Mouse (Mus musculus): ENCODE results near the gene Stard10.
A peak's percentile ranks its signal among the peaks of the same experiment; 100 is the strongest.

Gene Stard10

DNA sequence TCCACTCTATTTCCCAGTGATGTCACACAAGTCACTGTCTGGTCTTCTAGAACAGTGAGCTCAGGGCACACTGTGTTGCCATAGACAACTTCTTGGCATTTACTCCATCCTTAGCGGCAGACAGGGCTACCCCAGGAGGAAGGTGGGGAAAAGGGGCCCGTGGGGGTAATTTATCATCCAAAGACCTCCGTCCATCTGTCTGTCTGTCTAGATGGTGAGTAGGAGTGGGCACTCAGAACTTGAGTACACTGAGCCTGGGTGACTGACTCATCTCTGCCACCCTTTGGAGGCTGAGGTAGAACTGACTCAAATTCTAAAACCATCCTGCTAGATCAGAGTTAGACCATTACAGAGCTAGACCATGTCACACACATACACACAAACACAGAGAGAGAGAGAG, at the start of gene Stard10:
Gene Stard10 (plus strand): TSS at position 73 of the 400 bp plus-strand sequence.
- DNase-seq, result no peak

DNA sequence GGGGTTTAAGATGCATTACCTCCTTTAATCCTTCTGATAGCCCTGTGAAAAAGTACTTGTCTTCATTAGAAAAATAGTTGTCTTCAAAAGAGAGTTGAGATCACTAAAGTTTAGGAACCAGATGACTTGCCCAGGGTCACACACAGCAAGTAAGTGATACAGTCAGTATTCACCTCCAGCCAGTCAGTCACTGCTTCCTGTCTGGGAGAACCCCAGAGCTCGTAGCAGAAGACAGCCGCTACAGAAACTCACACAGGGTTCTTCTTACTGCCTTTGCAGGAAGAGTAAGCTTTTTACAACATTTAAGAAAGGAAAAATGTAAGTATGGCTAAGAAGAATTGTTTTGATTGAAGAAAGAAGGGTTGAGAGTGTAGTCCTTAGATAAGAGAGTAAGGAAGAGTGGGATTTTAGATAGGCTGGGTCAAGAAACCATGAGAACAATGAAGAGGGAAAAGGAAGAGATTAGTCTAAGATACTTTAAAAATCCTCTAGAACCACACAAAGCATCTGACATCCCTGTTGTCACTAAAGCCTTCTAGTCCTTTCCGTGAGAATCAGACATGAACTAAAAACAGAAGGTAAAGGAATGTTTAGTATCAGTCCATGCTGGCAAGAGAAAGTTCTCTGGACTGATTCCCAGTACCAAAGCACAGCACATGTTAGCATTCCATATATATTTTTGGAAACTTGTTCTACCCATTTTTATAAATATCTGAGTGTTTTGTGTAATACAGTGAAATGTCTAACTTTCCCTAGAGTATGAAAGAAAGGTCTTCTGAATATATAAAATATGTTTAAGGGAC, 49.2 kb upstream of the Stard10 start:
- DNase-seq, result no peak

DNA sequence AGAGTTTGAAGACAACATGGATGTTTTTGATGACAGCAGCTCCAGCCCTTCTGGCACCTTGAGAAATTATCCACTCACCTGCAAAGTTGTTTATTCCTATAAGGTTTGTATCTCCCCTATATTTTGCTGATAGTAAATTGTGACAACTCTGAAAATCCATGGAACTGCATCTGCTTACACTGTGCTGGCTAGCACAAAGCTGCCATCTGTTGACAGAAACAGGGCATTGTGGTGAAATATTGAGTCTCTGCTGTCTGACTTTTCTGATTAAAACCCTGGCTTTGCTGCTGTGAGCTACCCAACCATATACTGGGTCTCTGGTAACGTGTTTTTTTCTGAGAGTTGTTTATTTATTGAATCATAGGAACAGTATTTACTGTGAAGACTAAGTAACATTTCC, 45.3 kb upstream of the Stard10 start:
- DNase-seq, result no peak

DNA sequence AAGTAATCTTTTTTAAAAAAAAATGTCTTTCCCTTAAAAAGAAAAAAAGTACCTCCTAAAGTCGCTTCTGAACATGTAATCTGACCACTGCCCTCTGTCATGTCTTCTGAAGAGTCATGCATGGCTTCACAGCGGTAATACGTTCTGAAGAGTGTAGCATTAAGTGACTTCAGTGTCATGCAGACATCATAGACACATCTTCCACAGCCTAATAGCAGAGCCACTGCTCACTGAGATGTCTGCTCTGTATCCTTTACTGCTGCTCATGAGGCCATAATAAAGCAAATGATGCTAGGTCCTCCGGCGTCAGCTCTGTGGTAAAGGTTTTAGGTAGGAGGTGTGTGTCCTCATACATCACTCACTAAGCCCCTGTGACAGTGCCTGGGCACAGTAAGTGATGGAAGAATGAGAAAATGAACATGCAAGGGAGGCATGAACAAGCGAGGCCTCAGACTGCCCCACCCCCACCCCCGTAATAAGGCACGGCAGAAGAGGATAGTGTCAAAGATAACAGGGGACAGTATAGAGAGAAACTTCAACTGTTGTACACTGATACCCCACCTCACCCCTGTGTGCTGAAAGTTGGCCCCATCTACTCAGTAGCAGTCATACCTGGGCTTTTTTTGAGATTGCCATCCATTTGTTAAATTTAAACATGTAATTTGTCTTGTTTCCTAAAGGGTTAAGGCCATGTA, 44.3 kb upstream of the Stard10 start:
- DNase-seq, result no peak

DNA sequence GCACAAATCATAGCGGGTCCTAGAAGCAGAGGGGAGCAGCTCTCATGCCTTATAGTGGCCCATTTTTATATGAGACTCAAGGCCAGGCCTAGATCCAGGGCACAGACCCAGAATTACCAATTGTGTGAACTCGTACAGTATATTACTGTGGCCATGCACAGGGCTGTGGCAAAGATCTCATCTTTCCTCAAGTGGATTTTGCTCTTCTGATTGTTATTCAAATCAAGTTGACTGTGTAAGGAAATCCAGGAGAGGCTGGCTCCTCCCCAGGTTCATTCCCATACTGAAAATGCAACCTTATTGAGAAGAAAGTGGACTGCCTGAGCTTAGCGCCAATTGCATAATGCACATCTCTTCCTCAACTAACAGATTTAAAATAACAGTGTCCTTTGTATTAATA, 34.2 kb upstream of the Stard10 start:
- DNase-seq, result no peak

DNA sequence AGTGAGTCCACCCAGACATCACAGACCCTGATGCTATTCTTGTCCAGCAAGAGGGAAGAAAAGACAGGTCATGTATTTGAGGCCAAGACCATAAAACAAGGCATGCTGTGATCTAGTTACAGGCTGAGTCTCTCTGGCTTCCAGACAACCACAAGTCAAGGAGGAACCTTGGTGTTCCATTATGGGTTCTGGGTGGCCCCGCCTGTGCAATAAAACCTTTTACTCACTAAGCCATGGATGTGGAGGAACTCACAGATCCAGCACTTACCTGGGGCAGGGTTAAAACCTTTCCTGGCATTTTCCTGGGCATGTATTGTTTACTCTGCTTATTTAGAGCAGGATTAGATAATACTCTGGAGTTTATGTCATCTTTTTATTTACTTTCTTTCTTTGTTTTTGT, 32.4 kb upstream of the Stard10 start:
- no peak for DNase-seq

DNA sequence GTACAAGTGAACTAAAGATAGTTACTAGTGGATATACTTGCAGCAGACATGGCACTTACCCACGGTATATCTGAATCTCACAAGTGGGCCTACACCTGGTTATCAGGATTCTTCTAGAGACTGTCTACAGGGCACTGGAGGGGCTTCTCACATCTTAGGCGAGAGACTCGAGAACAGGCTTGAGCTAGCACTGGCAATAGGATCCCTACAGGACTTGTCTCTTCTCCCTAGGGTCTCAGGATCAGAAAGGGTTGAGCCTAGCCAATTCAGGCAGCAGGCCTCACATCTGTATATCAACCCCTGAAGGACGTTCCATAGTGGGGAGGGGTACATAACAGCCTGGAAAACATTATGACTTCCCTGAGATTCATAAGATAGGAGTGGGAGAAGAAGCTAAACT, 30.0 kb upstream of the Stard10 start:
- no peak for DNase-seq

DNA sequence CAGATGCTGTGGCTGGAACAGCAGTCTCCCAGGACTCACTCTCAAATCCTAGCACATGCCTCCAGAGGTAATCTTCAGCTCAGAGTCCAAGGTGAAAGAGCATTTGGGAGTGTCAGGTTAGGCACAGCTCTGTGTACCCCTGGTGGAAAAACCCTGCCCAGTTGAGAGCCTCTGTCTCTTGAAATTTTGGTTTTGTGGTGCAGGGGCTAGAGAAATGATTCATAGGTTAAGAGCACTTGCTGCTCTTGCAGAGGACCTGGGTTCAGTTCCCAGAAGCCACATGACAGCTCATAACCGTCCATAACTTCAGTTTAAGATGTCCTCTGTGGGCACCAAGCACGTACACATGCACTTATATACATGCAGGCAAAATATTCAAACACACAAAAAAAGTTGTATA, 29.1 kb upstream of the Stard10 start:
- no peak for DNase-seq

DNA sequence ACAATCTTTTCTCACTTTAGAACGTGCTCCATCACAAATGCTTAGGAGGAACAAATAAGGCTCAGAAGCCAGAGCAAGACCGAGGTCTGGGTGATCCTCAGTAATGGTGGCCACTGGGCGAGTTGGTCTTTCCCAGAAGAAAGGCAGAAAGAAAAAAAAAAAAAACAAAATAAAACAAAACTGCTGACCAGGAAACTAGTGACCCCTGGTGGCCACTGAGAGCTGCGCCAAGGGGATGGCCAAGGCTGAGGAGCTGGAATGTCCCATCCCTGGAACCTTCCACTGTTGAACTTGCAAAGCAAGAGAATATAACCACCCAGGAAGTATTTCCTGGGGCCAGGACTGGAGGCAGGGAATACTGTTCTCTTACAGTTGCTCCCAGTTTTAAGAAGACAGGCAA, 28.4 kb upstream of the Stard10 start:
- no peak for DNase-seq

DNA sequence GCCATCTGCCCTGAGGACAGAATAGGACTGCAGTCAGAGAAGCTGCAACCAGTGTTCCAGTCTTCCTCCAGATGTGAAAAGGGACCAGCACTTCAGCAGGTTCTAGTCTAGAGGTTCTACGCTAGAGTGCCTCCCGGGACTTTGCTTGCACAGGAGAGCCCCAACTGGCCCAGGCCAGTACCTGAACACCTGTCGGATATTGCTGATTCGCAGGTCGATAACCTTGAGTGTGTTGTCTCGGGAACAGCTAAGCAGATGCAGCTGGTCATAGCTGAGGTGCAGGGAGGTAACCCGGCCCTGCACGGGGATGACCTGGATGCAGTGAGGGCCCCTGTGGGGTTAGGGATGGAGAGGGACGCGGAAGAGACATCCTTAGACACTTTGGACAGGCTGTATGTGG, 26.5 kb upstream of the Stard10 start:
- DNase-seq, result no peak

DNA sequence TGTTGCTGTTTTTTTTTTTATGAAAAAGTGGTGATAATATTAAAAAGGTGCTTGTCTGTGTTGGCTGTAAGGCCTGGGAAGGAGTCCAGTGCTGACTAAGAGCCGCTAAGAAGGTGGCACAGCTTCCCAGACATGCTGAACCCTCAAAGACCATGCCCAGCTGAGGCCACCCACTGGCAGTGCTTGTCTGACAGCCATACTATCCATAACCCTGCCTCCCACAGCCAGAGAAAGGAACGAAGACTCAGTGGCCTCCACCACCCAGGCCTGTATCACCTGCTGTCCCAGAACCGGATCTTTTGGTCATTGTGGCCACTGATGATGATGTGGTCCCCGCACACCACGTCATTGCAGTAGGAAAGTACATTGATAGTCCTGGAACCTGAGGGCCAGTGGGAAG, 25.7 kb upstream of the Stard10 start:
- DNase-seq, result no peak

DNA sequence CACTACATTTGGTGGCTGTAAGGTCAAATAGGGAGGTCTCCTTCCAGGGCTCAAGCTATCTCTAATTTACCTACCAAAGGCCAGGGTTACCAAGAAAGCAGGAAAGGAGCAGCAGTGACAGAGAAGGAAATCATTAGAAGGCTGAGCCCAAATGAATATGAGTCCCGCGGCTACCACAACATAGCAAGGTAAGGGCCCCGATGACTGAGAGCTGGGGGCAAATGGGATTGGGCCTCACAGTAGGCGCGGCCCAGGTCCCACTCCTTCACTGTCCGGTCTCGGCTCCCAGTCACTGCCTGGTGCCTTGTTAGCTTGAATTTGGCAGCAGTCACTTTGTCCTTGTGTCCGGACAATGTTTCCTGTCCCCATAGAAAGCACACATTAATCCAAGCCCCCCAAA, 25.2 kb upstream of the Stard10 start:
- DNase-seq, result no peak

DNA sequence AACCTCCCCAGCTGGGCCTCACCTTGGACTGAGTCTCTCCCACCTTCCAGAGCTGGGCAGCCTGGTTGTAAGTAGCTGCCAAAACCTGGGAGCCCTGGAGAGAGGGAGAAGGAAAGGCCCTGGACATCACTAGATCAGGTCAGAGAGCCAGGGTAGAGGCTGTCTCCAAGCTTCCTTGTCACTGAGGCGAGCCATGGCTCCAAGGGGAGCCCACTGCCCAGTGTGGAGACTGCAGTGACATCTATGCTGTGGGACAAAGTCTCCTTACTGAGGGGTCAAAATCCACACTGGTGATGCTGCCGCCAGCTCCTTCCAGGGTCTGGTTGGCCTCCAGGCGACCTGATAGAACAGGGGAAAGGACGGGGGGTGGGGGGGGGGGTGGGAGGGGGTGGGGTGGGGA, 24.8 kb upstream of the Stard10 start:
- DNase-seq, result no peak

DNA sequence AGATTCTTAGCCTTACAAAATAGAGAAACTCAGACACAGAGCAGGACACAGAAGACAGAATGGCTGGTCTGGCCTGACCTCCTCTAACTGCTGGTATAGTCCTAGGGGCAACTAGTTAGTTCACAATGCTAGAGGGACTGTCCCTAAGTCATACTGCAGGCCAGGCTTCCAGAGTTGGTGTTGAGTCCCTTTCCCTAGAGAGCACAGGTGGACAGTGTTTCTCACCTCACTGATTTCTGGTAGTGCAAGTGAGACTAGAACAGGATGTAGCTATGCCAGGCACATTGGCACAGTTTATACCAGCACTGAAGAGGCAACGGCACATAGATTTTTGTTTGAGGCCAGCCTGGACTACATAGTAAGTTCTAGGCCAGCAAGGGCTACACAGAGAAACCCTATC, 24.2 kb upstream of the Stard10 start:
- DNase-seq, result no peak

DNA sequence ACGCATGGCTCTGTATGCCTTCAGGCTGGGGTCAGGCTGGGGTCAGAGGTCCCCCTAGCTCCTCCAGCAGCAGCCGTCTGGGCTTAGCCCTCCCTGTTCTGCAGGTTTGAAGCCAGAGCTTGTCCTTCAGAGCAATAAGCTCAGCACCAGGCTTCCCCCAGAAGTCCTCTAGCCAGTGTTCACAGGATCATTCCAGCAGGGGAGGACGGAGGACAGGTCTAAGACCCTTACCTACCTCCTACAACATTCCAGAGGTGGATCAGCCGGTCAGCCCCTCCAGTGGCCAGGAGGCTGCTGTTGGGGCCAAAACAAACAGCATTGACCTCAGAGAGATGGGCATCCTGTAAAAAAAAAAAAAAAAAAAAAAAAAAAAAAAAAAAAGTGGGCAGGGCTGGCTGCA, 23.7 kb upstream of the Stard10 start:
- DNase-seq, result no peak

DNA sequence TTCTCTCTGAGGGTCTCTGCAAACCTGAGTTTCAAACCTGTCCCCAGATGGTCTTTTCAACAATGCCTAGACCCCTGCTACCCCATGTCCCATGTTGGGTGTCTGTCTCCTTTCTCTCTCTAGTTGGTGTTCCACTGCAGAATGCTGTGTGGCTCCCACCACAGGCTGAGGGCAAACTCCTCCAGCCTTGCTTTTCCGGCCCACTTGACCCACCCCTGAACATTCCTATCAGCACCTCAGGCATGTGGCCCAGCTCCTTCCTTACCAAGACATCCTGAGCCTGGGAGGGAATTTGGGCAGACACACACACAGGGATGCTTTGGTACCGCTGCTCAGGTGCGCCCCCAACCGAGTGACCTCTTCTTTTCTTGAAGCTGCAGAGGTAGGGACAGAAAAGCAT, 23.3 kb upstream of the Stard10 start:
- no peak for DNase-seq

DNA sequence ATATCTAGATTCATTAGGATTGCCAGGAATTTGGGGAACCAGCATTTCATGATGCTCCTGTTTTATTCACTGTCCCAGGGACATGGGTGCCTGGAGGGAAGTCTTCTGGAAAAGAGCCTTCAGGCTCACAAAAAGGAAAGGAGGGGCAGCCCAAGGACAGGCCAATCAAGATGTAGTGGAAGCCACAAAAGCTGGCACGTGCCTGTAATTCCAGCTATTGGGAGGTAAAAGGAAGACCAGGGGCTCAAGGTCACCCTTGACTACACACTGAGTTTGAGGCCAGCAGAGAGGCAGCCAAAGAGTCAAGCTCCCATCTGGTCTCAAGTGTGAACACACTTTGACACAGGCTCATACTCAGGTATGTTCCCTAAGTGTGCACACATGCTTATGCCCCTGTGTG, 21.4 kb upstream of the Stard10 start:
- no peak for DNase-seq

DNA sequence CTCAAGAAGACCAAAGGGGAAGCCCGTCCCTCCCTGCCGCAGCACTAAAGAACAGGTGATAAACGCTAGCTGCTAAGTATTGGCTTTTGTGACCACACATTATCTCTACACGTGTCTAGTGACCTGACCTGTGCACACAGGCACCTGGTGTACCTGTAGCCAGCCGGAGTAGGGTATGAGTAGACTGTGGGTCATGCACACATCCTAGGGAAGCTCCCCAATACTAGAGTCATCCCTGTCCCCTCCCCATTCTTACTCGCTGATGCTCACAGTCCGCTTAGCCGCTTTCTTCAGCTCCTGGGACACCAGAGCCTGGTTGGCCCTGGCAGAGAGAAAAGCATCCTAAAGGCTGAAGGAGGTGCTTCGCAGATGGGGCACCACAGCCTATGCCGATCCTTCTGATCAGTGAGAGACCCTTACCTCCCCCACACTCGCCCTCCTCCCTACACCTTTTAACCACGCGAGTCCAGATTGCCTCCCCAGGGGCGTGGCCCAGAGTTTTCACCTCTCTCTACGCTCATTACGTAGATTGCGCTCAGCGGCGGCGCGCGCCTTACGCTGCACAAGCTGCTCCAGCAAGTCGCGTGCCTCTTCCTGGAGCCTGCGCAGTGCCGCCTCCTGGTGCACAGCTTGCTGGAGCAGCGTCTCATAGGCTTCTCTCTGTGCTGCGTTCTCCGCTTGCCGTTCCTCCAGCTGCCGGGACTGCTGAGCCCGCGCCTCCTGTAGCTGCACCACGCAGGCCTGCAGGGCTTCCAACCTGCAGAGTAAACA, 20.4 kb upstream of the Stard10 start:
- peak; percentile 90 for DNase-seq

DNA sequence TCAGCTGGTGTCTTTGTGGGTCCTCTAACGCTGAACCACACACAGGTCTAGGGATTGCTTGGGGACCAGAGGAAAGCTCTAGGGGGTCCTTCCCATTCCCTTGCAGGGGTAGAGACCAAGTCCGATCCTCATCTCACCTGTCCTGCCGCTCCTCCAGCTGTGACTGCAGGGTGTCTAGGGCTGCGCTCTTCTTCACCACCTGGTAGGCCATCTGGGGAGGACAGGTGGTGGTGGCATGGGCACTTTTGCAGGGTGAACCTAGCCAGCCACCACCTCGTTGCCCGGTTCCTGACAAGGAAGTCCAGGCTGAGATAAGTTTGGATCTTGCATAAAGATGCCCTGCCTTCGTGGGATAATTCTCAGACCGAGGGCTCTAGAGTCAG, 19.9 kb upstream of the Stard10 start:
- no peak for DNase-seq

DNA sequence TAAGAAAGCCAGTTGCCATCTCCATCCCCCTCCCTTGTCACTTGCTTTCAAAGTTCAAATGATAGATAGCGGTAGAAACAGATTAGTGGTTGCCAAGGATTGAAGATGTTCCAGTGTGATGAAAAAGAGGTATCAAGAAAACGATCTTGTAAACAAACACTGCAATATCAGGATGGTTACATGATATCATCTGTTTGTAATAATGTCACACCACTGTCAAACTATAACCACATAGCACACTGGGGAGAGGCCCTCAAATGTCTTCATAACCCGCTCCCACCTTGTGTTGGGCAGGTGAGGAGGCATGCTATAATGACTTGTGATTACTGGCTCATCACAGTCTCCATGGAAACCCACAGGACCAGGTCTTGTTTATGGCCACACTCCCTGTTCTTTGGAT, 18.5 kb upstream of the Stard10 start:
- no peak for DNase-seq

DNA sequence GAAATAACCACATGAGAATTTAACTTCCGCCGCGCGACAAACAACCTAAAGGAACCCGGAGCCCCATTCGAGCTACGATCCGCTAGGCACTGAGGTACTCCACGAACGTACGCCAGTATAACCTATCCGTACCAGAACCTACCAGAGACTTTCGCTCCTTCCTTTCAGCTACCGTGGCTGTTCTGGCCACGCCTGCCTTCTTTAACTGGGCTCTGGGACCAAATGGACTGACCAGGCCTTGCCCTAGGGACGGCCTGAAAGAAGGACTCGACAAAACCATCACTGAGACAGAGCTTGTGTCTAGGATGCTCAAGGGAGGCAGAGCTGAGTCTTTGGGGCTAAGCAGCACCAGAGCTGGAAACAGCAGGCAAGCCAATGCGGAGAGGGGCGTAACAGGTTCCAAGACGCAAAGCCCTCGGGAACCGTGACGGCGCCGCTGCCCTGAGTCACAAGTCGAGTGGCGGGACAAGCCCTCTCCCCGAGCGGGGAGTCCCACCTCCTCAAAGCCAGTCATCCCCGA, 15.5 kb upstream of the Stard10 start:
- DNase-seq, result peak; percentile 58

DNA sequence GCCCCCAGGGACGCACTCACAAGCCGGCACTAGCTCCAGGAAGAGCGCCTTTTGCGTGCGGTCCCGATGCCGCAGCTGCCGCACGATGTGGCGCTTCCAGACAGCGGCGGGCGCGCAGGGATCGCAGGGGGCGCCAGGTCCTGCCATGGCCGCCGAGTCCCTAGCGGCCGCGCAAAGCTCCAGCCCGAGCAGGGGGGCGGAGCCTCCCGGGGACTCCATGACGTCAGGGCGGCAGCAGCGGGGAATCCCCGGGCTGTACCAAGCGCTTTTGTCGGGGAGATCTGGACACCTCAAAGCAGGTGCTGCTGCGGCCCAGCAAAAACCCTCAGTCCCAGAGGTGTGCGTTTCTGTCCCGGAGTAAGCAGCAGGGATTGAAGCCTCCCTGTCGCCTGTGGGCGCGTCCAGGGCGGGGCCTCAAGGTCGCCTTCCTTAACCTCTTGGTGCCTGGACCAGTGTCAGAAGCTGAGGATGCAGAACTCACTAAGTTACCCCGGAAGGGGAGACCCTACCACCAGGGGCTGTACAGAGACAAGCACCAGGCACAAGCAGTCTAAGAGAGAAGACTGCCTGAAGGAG, 14.9 kb upstream of the Stard10 start, which contains the start of gene Atg16l2:
Gene Atg16l2 (minus strand): TSS at position 371 of the 576 bp plus-strand sequence.
- peak; percentile 93 for DNase-seq

DNA sequence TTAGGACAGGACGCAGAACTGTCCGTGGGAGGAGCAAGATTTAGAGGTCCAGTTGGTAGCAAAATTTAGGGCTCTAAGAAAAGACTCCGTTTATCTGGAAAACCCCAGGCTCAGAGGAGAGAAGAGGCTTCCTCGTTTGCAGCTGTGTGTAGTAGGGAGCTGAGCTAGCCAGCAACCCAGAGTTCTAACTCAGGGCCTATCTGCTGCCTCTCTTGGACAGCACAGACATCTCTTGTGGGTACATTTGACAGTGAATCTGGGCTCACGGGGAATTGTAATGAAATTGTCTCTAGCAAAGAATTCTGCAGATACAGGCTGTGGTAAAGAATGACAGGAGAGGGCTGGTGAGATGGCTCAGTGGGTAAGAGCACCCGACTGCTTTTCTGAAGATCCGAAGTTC, 14.2 kb upstream of the Stard10 start:
- no peak for DNase-seq

All from right cerebral cortex, postnatal 25 days (tissue).